Mouse (Mus musculus): ENCODE results near the gene Herc3. TPM values are rescaled to one million over a fixed set of nuclear protein-coding genes. Genes with fewer than 3 reads are reported as not detected.
A peak's percentile ranks its signal among the peaks of the same experiment; 100 is the strongest.

The Herc3 gene
- polyA plus RNA-seq, 1 experiment, result 19.4 TPM

DNA sequence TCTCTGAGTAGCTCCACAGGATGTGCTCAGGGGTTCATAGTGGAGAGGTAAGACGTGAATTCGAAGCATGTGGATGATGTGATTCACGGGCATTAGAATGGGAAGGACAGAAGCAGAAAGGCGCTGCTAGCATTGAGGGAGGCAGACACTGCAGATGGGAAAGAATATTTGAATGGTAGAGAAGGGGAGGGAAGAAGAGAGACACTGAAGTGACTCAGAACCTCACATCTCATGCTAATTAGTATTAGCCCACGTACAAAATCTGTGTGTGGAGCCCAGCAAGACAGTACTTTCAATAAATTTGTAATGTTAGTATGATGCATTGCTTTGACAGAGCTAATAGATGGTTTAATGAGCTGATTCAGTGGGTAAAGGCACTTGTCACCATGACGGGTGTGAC lies 89.5 kb downstream of the Herc3 start:
- no peak for DNase-seq (ENCODE audit: low read depth)

GRCm38 (mm10) chr6:58921623-58922022 lies 90.4 kb downstream of the Herc3 start:
- DNase-seq (ENCODE audit: low read depth), result no peak

- DNase-seq (ENCODE audit: low read depth), result no peak
Measured at GRCm38 (mm10) chr6:58922511-58922910, 91.2 kb downstream of the Herc3 start.

DNA sequence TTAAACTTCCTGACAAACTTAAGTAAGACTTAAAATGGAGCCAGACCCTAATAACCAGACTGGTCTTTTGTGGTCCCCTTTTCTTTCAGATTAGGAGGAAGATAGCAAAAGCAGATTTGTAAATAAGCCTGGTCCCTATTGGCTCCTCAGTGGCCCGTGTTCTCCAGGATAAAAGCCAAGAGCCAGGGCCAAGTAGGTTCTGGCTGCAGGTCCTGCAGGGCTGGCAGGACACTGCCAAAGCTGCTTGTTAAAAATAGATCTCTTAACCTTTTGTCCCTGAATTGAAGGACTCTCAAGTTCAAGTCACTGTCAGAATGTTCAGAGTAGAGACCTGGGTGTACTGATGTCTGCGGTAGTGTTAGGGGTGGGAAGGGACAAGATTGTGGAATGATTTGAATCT lies 96.6 kb downstream of the Herc3 start:
- no peak for DNase-seq (ENCODE audit: low read depth)

DNA sequence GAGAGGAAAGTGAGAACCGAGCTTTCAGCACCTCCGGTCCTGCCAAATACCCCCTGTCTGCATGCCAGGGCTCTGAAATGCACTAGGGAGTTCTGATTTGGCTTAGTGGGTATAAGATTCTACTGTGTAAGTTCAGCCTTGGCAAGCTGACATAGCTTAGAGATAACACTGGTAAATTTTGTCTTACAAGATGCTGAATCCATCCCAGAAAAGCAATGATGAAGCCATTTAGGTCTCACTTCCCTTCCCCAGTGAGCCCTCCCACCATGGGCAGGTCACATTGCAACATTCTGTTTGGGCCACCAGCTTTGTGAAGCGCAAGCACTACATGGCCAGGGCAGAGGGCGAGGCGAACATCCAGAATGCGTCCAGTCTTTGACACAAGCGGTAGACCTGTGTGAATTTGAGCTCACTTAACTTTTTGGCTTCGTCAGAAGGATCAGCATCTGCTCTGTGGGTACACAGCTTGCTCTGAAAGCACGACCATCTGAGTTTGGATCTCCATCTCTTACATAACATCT lies 98.7 kb downstream of the Herc3 start:
- DNase-seq (ENCODE audit: low read depth), result no peak

- no peak for DNase-seq (ENCODE audit: low read depth)
Measured at GRCm38 (mm10) chr6:58931149-58931548, 99.9 kb downstream of the Herc3 start.

GRCm38 (mm10) chr6:58932515-58933188 lies 101.4 kb downstream of the Herc3 start:
- peak; percentile 37 for DNase-seq (ENCODE audit: low read depth)

- no peak for DNase-seq (ENCODE audit: low read depth)
Measured at GRCm38 (mm10) chr6:58933189-58933913, 102.1 kb downstream of the Herc3 start.

DNA sequence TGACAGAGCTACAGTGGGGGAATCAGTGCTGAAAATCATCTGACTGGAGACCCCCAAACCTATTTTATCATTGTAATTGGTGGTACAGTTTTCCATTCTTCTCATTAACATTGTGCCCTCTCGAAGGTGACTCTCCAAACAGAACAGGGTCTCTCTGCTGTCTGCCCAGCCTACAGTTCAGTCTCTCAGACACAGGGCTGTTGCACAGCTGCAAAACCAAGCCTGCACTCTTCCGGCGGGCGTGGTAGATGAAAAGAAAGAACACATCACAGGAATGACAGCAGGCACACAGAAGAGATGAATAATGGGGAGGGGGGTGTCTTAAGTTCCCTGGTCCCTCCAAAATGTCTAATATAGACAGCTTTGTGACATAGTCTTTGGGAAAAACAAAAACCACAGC lies 102.9 kb downstream of the Herc3 start:
- DNase-seq (ENCODE audit: low read depth), result no peak

DNA sequence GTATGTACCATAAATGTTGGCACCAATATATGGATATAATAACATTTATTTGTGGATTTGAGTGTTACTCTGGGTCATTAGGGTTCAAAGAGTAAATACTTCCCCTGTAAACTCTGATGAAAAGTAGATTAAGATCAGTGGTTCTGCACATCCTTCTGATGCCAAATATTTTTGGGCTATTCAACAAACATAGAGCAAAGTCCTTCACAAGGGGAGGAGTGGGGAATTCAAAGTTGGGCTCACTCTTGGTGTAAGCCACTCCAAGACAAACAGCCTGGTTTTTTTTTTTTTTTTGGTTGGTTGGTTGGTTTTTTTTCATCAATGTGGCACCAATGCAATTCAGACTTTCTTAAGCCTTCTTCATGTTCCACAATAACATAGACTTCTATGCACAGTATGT lies 106.5 kb downstream of the Herc3 start:
- DNase-seq (ENCODE audit: low read depth), result no peak

- no peak for DNase-seq (ENCODE audit: low read depth)
Measured at GRCm38 (mm10) chr6:58942276-58942675, 111.0 kb downstream of the Herc3 start.

DNA sequence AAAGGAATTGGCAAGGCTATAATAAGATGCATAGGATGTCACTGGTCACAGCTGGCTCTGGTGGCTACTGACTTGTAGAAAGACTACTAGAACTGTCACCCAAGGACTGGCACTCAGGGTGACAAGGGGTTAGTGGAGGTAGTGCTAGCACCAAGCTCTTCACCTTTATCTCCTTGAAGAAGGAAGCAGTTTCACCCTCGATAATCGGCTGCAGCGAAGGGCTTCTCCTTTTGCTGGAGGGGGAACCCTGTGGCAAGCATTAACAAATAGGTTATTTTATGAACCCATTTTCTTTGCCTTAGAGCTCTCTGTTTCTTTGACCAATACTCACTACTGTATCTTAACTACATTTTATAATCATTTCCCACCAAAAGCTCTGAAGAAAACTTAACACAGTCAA lies 112.7 kb downstream of the Herc3 start:
- DNase-seq (ENCODE audit: low read depth), result no peak

GRCm38 (mm10) chr6:58946246-58946645 lies 115.0 kb downstream of the Herc3 start:
- no peak for DNase-seq (ENCODE audit: low read depth)

- no peak for DNase-seq (ENCODE audit: low read depth)
Measured at GRCm38 (mm10) chr6:58946840-58947239, 115.6 kb downstream of the Herc3 start.

- no peak for DNase-seq (ENCODE audit: low read depth)
Measured at GRCm38 (mm10) chr6:58950410-58950809, 119.1 kb downstream of the Herc3 start.

DNA sequence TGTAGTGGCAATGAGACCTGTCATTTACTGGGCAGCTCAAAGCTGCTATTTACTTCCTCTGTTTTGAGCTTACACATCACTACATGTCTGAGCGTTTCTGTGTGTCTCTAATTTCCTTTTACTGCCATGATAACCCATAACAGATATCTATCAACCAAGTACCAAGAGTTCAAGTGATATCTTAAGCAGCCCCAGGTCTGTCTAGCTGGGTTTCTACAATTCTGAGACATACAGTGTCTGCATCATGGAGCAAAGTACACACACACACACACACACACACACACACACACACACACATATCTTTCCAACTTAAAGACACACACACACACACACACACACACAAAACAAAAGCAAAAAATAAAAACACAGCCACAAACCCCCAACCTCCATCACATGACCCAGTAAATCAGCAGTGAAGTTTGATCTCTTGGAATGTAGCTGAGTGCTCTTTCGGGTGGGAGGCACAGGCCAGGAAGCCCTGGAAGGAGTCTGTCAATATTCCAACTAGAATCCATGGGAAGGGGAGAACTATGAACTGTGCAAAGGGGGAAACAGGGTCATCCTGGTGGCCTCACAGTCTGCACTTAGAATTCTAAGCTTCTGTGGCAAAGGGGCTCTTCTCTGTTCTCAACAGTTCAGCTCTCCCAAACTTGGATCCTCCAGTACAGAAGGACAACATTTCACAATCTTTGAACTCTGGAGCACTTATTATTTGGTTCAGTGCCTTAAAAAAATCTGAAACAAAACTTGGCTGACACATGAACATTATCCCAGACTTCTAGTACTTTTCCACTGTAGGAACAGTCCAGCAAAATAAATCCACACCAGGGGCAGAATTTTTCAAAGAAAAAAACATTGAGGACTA lies 120.1 kb downstream of the Herc3 start:
- peak; percentile 37 for DNase-seq (ENCODE audit: low read depth)

- no peak for DNase-seq (ENCODE audit: low read depth)
Measured at GRCm38 (mm10) chr6:58960523-58960922, 129.3 kb downstream of the Herc3 start.

DNA sequence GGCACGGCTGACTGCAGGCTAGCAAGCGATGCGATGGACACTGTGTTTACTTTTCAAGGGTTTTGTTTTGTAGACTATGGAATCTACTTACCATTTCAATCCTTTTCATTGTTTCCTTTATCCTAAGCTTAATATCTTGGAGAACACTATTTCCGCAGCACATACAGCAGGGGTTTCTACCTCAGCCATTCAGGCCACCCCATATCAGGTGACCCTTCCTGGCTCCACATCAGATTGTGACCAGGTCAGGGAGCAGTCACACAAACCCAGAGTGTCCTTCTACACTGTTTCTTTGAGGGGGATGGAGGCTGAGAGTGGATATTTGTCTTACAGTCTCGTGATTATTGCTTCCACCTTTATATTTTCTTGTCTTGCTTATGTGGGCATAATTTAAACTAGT lies 131.4 kb downstream of the Herc3 start:
- no peak for DNase-seq (ENCODE audit: low read depth)

DNA sequence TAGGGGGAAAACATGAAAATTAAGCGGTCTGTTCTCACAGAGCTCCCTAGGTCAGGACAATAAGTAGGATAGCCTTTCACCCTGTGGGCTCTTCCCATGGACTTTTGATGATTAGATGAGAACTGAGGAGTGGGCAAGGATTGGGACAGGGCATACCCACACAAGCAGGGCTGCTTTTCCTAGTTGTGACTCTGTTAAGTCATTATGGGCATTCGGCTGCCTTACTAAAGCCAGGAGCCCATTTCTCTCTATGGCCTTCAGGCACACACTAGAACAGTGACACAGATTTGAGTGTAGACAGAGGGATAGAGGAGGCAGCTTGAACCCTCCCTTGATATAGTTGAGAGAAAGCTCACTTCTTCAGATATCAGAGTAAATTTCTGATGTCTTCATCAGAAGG lies 132.8 kb downstream of the Herc3 start:
- DNase-seq (ENCODE audit: low read depth), result no peak

GRCm38 (mm10) chr6:58964565-58964964 lies 133.3 kb downstream of the Herc3 start:
- DNase-seq (ENCODE audit: low read depth), result no peak

DNA sequence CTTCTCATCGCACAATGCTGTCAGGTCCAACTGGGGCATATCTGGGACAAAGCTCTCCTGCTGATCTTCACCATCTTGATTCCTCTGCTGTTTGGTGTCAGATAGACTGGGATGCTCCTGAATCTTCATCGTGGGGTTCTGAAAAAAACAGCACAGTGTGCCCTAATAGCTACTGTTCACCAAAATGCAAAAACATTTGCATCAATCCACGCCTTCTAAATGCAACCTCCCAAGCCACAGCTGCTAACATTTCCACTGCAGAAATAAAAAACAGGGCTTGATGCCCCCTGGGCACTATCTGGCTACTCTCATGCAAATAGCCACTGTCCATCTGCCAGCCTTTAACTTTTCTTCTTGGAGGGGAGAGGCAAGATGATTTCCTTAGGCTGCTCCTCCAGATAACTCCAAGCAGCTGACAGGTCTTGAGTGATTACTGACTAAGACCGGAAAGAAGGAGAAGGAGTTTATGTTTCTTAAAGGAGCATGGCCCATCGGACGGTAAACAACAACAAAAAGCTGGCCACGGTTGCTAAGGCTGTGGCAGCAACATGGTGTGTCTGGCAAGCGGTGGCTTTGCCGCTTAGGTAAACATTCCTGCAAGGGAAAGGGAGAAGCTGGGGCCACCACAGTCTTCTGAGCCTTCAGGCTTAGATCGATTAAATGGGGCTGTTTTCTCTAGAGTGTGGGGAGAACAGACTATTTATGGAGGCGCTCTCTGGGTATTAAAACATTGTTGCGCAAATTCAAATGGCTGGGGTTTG lies 134.0 kb downstream of the Herc3 start:
- no peak for DNase-seq (ENCODE audit: low read depth)

DNA sequence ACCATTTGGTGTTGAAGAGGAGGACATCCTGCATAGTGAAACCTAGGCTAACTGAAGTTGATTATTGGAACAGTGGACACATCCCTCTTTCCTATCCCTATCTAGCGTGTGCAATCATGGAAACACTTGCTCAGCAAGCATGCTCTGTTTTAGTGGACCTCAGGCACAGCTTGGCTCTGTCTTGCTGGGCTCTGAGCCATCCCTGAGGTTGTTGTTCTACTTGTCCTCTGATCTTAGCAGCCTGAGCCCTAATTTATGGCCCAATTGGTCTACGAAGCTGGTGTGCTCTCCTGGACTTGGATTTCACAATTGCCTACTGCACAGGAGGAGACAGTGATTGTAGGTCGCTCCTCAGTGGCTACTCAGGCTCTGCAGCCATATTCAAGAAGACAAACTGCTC lies 137.0 kb downstream of the Herc3 start:
- DNase-seq (ENCODE audit: low read depth), result peak; percentile 33

Data from gonadal fat pad, adult 2 months (tissue).